ENCODE assay signal across 31 mouse cellular contexts in genomic region chr9:57668277-57668676, GRCm38 (mm10). TPM values are rescaled to one million over a fixed set of nuclear protein-coding genes. Genes with fewer than 3 reads are reported as not detected.
A peak's percentile ranks its signal among the peaks of the same experiment; 100 is the strongest.
DNase-seq lines count a peak whose midpoint lies in the region; ATAC-seq lines count a peak whose summit lies in the region.
"Had no signal": no experiment of that assay in that cellular context is flagged by ENCODE, and none has a peak within 500 bp of the region (broad histone marks: within the 10 kb centered on the region; RNA-seq: fewer than 3 reads in every experiment).

No protein-coding gene starts in this region.

- DNase-seq in kidney, adult 11 months = peak; percentile 50
- no peak for DNase-seq in kidney, postnatal 4 days
- peak; percentile 39 to 66 for DNase-seq in kidney, postnatal 36 days
- no peak for DNase-seq in kidney, postnatal 14 days
- DNase-seq in midbrain, embryonic 11.5 days (ENCODE audit: low spot score, missing footprints) = peak; percentile 21
- no peak for DNase-seq in natural killer cell, adult 2 months (ENCODE audit: low spot score in 2 of 2)
- DNase-seq: adrenal gland, postnatal 25 days; B cell, adult 2 months; cerebellum, adult 18-20 months; cerebellum, postnatal 10 days; gastrocnemius, postnatal 10 days; heart, postnatal 36 days; midbrain, embryonic 14.5 days; right cerebral cortex, postnatal 25 days; thymus, postnatal 14 days had no signal

- H3K36me3 ChIP-seq in midbrain, embryonic 11.5 days (ENCODE audit: control insufficient read depth, insufficient read depth, low read length) = no peaks in the 10 kb centered on the region
- no peaks in the 10 kb centered on the region for H3K36me3 ChIP-seq in midbrain, embryonic 15.5 days (replicated peaks)
- H3K36me3 ChIP-seq: heart, embryonic 10.5 days; hindbrain, embryonic 13.5 days; limb, embryonic 13.5 days; lung, embryonic 15.5 days; stomach, embryonic 15.5 days had no signal

- no peak overlapping the region for H3K4me2 ChIP-seq in midbrain, embryonic 11.5 days
- no peak overlapping the region for H3K4me2 ChIP-seq in midbrain, embryonic 15.5 days
- H3K4me2 ChIP-seq: hindbrain, embryonic 13.5 days; limb, embryonic 13.5 days; lung, embryonic 15.5 days; stomach, embryonic 15.5 days had no signal

- no peaks in the 10 kb centered on the region for H3K27me3 ChIP-seq in midbrain, embryonic 11.5 days (ENCODE audit: control insufficient read depth, insufficient read depth, low read length)
- 0 out of 2 replicates have a peak, but pooled peaks cover 2% of the 10 kb centered on the region for H3K27me3 ChIP-seq in midbrain, embryonic 15.5 days (replicated peaks)
- H3K27me3 ChIP-seq: hindbrain, embryonic 13.5 days; limb, embryonic 13.5 days; lung, embryonic 15.5 days; stomach, embryonic 15.5 days had no signal

- no peaks in the 10 kb centered on the region for H3K9me3 ChIP-seq in midbrain, embryonic 11.5 days (ENCODE audit: control insufficient read depth, low read length)
- no peaks in the 10 kb centered on the region for H3K9me3 ChIP-seq in midbrain, embryonic 15.5 days
- H3K9me3 ChIP-seq: heart, embryonic 10.5 days; hindbrain, embryonic 13.5 days; limb, embryonic 13.5 days; lung, embryonic 15.5 days; stomach, embryonic 15.5 days had no signal

- 63% methylated on average over 1 of the region's 1 CpGs for WGBS in midbrain, embryonic 11.5 days
- WGBS in midbrain, embryonic 15.5 days = 68% methylated on average over 1 of the region's 1 CpGs

- H3K9ac ChIP-seq in midbrain, embryonic 11.5 days (ENCODE audit: low read length) = no peak overlapping the region
- no peak overlapping the region for H3K9ac ChIP-seq in midbrain, embryonic 15.5 days
- H3K9ac ChIP-seq: hindbrain, embryonic 13.5 days; limb, embryonic 13.5 days; liver, embryonic 14.5 days; lung, embryonic 15.5 days; stomach, embryonic 15.5 days had no signal

- ATAC-seq in midbrain, embryonic 11.5 days (ENCODE audit: low FRiP score) = no peak
- ATAC-seq in midbrain, embryonic 15.5 days (replicated peaks) = no peak
- ATAC-seq: forebrain, embryonic 16.5 days had no signal

- no peaks in the 10 kb centered on the region for H3K4me1 ChIP-seq in midbrain, embryonic 11.5 days (ENCODE audit: control insufficient read depth, insufficient read depth, low read length)
- no peaks in the 10 kb centered on the region for H3K4me1 ChIP-seq in midbrain, embryonic 15.5 days
- H3K4me1 ChIP-seq: hindbrain, embryonic 13.5 days; limb, embryonic 13.5 days; lung, embryonic 15.5 days; stomach, embryonic 15.5 days had no signal

- no peak overlapping the region for H3K4me3 ChIP-seq in midbrain, embryonic 11.5 days (ENCODE audit: low read depth, low read length)
- H3K4me3 ChIP-seq in midbrain, embryonic 15.5 days = no peak overlapping the region
- H3K4me3 ChIP-seq: erythroblast, embryonic 14.5 days; heart, embryonic 10.5 days; hindbrain, embryonic 13.5 days; limb, embryonic 13.5 days; lung, embryonic 15.5 days; stomach, embryonic 15.5 days had no signal

- H3K27ac ChIP-seq in midbrain, embryonic 11.5 days (ENCODE audit: low read depth, low read length) = no peak overlapping the region
- H3K27ac ChIP-seq in midbrain, embryonic 15.5 days = no peak overlapping the region
- H3K27ac ChIP-seq: heart, embryonic 10.5 days; hindbrain, embryonic 13.5 days; kidney, postnatal 0 days; limb, embryonic 13.5 days; liver, embryonic 14.5 days; stomach, embryonic 15.5 days had no signal

RNA-seq across cellular contexts. Expression of gene Csk, which starts 14.8 kb away (rescaled TPM):
- polyA plus RNA-seq in midbrain, embryonic 11.5 days (2014; fragmentation: Nextera tagmentation; extraction: Ambion mirVana) = 29.2 and 32.3 TPM in 2 replicates
- 36.8 and 39.9 TPM in 2 replicates for polyA plus RNA-seq in midbrain, embryonic 15.5 days (2015; fragmentation: Nextera tagmentation; extraction: Ambion mirVana)

RNA-seq across cellular contexts. Expression of gene Cyp1a2, which starts 15.2 kb away (rescaled TPM):
- polyA plus RNA-seq in midbrain, embryonic 11.5 days (2014; fragmentation: Nextera tagmentation; extraction: Ambion mirVana) = not detected in 2 replicates
- polyA plus RNA-seq in midbrain, embryonic 15.5 days (2015; fragmentation: Nextera tagmentation; extraction: Ambion mirVana) = not detected in 2 replicates
- polyA plus RNA-seq: embryonic facial prominence, embryonic 14.5 days; erythroblast, embryonic 14.5 days; forebrain, embryonic 11.5 days; forebrain, embryonic 16.5 days; heart, embryonic 10.5 days; hindbrain, embryonic 13.5 days; kidney, postnatal 0 days; limb, embryonic 13.5 days; lung, embryonic 15.5 days; midbrain, embryonic 14.5 days; neural tube, embryonic 11.5 days; stomach, embryonic 15.5 days; urinary bladder, adult 2 months had no signal

RNA-seq across cellular contexts. Expression of gene Cyp1a1, which starts 19.5 kb away (rescaled TPM):
- polyA plus RNA-seq in midbrain, embryonic 11.5 days (2014; fragmentation: Nextera tagmentation; extraction: Ambion mirVana) = not detected in 2 replicates
- 0.17 TPM in 1 of 2 replicates, not detected in the other for polyA plus RNA-seq in midbrain, embryonic 15.5 days (2015; fragmentation: Nextera tagmentation; extraction: Ambion mirVana)
- polyA plus RNA-seq: erythroblast, embryonic 14.5 days; forebrain, embryonic 11.5 days; heart, embryonic 10.5 days; heart, embryonic 16.5 days; limb, embryonic 13.5 days; neural tube, embryonic 11.5 days; stomach, embryonic 15.5 days had no signal

RNA-seq across cellular contexts. Expression of gene Edc3, which starts 40.1 kb away (rescaled TPM):
- 27.7 and 30.0 TPM in 2 replicates for polyA plus RNA-seq in midbrain, embryonic 11.5 days (2014; fragmentation: Nextera tagmentation; extraction: Ambion mirVana)
- 35.7 and 36.8 TPM in 2 replicates for polyA plus RNA-seq in midbrain, embryonic 15.5 days (2015; fragmentation: Nextera tagmentation; extraction: Ambion mirVana)

RNA-seq across cellular contexts. Expression of gene Lman1l, which starts 47.7 kb away (rescaled TPM):
- 0.08 TPM in 1 of 2 replicates, not detected in the other for polyA plus RNA-seq in midbrain, embryonic 11.5 days (2014; fragmentation: Nextera tagmentation; extraction: Ambion mirVana)
- not detected in 2 replicates for polyA plus RNA-seq in midbrain, embryonic 15.5 days (2015; fragmentation: Nextera tagmentation; extraction: Ambion mirVana)
- polyA plus RNA-seq: embryonic facial prominence, embryonic 14.5 days; erythroblast, embryonic 14.5 days; forebrain, embryonic 11.5 days; forebrain, embryonic 16.5 days; gonadal fat pad, adult 2 months; heart, embryonic 10.5 days; heart, embryonic 16.5 days; hindbrain, embryonic 13.5 days; kidney, postnatal 0 days; limb, embryonic 13.5 days; liver, embryonic 14.5 days; lung, embryonic 15.5 days; midbrain, embryonic 14.5 days; neural tube, embryonic 11.5 days; stomach, embryonic 15.5 days had no signal

Comparison
In these comparisons a context has a peak if more than half of its experiments do, and no peak if none do; other contexts are left out.
1. DNase-seq: peak in kidney, adult 11 months (single experiment), kidney, postnatal 36 days (2 of 2) and midbrain, embryonic 11.5 days (single experiment); none in kidney, postnatal 4 days (0 of 2), kidney, postnatal 14 days (single experiment) and natural killer cell, adult 2 months (0 of 2).